Mouse (Mus musculus) urinary bladder, postnatal 0 days (tissue): ENCODE results near the gene Tmco4. TPM values are rescaled to one million over a fixed set of nuclear protein-coding genes. Genes with fewer than 3 reads are reported as not detected.

Source experiments
- polyA plus RNA-seq: library from polyadenylated mRNA; unstranded; fragments of >200 nt; fragmentation: Nextera tagmentation; extraction: Ambion mirVana; gene quantifications from 2 replicates; pipeline ENCODE4 v1.2.1, GENCODE M21; 2015

The Tmco4 gene
- polyA plus RNA-seq, result 17.6 and 18.9 TPM in 2 replicates

DNA sequence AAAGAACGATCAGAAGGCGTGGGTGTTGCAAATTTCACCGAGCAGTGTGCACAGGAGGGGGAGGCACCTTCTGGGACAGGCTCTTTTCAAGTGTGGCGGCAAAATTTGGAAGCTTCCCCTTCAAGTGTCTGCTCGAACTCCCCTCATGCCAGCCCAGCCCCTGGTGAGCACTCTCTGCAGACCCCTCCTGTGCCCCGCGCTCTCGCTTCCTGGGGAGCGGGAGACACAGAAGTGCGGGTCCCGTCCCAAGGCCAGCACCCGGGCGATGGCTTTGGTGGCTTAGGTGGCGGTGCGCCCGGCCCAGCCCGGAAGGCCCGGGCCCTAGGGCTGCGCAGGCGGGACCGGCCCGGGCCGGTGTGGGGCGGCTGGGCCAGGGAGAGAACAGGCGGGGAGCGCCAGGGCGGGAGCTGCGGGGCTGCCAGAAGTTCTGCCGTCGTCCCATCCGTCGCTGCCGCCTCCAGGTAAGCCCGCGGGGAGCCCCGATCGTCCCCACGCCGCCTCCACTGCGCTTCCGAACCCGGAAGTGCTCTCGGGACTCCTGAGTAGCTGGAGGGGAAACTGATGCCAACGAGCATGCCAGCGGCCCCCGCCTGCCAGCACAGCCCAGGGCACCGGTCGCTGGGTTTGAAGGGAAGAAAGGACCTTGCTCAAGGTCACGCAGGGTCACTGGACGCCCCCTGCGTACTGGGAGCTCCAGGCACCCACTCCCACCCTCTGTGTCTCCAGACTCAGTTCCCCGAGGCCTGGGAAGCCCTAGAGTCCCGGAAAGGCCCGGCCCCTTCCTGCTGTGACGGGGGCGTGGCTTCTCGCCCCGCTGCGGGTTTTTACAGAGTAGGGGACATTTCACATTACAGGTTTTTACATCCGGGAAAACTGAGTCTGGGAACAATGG, at the start of gene Tmco4:
Tmco4 (plus strand) TSS at position 62 of the 892 bp plus-strand sequence.

DNA sequence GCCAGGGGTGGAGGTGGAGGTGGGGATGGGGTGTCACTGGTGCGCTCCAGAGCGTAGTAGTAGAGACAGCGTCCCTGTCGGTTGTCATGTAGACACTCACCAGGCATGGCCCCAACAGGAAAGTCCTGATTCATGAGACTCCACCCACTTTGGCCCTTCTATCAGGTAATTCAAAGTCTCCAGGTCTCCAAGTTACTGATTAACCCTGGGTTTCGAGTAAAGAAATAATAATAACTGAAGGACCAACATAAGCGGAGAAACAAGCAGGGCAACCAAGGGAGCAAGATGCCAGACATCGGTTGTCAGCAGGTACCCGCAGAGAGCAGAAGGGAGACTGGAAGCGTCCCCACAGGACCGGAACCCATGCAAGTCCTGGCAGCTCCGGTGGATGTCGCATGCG, 5.8 kb upstream of the Tmco4 start, which contains the start of gene Rnf186:
Rnf186 (plus strand) TSS at position 247 of the 400 bp plus-strand sequence.

DNA sequence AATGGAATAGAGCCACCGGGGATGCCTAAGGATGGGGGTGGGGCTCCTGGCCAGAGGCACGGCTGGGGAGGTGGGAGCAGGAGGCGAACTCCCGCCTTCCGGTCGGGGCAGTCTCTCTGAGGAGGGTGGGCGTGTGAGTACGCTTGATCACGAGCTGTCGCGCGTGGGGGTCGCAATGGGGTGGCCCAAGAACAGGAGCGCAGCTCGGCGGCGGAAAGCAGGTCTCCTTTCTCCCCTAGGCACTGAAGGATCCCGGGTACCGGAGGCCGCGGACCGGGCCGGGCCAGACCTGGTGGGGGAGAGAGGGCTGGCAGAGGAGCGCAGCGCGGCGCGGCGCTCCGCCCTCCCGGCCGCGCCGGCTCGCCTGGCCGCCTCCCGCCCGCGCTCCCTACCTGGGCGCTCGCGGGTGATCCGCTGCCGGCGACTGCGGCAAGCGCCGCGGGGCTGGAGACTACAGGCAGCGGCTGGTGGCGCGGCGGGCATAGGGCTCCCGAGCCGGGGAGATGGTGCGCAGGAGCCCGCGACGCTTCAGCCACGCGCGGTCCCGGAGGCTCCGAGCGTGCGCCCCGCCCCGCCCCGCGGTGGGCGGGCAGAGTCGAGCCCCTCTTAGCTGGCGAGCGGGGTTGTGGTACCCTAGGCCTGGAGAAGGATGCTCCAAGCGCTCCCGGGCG, 102.5 kb downstream of the Tmco4 start, which contains the start of gene Htr6:
Htr6 (minus strand) TSS at position 530 of the 671 bp plus-strand sequence.

DNA sequence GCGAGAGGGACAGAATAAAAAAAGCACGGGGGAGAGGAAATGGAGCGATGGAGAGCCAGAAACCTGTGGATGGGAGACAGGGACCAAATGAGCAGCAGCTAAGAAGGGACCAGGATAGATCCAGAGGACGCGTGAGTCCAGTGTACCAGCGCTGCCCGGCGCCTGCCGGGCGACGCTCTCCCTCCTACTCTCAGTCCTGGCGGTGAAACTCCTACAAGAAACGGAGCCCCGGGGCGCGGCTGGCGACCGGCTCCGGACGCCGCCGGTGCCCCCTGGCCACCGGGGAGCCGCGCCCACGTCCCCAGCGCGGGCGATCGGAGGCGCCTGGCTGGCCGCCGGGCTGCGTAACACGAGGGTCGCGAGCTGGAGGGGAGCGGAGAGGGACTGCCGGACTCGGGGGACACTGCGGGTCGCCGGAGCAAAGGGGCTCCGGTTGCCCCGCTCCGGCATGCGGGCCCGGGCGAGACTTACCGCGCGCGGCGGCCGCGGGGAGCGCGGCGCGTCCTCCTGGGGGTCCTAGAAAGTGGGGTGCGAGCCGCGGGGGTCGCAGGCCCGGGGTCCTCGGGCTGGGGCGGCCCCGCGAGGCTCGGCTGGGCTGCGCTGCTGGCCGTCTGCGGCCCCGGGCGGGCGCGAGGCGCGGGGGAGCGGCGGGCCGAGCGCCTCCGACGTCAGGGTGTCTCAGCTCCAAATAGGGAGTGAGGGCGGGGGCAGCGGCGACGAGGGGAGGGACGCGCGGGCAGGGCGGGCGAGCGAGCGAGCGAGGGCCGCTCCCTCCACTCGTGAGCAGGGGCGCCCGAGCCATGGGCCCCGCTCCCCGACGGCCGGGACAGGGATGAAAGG, 119.9 kb downstream of the Tmco4 start, which contains the start of gene Nbl1:
Nbl1 (minus strand) TSS at position 638 of the 840 bp plus-strand sequence.

Other genes starting within 250 kb of the Tmco4 start
- gene Pla2g2c, start 248.1 kb upstream of the Tmco4 start, polyA plus RNA-seq, result not detected in 2 replicates
- gene Ubxn10, start 235.7 kb upstream of the Tmco4 start, polyA plus RNA-seq, result 0.16 and 0.19 TPM in 2 replicates
- gene Pla2g2f, start 215.3 kb upstream of the Tmco4 start, polyA plus RNA-seq, result not detected in 2 replicates
- gene Pla2g2d, start 197.2 kb upstream of the Tmco4 start, polyA plus RNA-seq, result not detected in 2 replicates
- gene Pla2g5, start 109.4 kb upstream of the Tmco4 start, polyA plus RNA-seq, result not detected in 2 replicates
- gene Gm13030, start 98.9 kb upstream of the Tmco4 start, polyA plus RNA-seq, result not detected in 2 replicates
- 0.28 and 1.3 TPM in 2 replicates for gene Pla2g2e, start 94.9 kb upstream of the Tmco4 start, polyA plus RNA-seq
- 1.8 and 3.4 TPM in 2 replicates for gene Otud3, start 58.9 kb upstream of the Tmco4 start, polyA plus RNA-seq
- 0.33 and 0.63 TPM in 2 replicates for gene Rnf186, start 5.8 kb upstream of the Tmco4 start, polyA plus RNA-seq
- gene Htr6, start 102.7 kb downstream of the Tmco4 start, polyA plus RNA-seq, result 0.05 TPM in 1 of 2 replicates, not detected in the other
- 101 and 105 TPM in 2 replicates for gene Nbl1, start 120.1 kb downstream of the Tmco4 start, polyA plus RNA-seq
- gene Minos1, start 158.2 kb downstream of the Tmco4 start, polyA plus RNA-seq, result 455 and 505 TPM in 2 replicates
- 432 and 489 TPM in 2 replicates for gene Capzb, start 220.0 kb downstream of the Tmco4 start, polyA plus RNA-seq